Mouse (Mus musculus): ENCODE data around the gene Cldn3.

Cldn3 gene

GRCm38 (mm10) chr5:135002151-135002550 lies 16.1 kb downstream of the Cldn3 start:
- DNase-seq (ENCODE audit: low read depth, low spot score): no peak

DNA sequence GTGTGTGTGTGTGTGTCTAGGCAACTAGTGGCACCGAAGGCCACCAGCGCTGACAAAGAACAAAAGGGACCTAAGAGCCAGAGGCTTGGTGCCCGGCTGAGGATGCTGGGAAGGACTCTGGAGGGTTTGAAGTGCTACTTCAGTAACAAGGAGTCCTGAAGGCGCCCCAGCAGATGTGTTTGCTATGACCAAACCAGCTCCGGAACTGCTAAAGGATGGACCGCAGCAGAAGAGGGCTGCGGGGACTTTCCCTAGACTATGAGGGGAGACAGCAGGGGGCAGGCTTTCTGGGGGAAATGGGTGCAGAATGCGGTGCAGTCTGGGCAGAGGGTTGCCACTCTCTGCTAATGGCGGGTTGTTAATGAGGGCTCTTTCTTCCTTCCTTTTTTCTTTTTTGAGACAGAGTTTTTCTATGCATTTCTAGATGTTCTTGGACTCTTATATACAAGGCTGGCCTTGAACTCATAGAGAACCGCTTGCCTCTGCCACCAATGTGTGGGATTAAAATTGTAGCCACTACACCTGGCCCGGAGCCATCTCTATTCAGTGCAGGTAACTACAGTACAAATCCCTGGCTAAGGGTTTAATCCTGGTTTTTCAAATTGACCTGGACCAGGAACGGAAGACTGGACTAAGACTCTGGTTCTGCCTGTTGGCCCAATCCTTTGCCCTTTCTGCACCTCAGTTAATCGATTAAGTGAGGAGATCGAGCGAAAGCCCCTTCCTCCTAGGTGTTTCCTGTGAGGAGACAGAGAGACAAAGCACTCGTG lies 22.0 kb downstream of the Cldn3 start:
- no peak for DNase-seq (ENCODE audit: low read depth, low spot score)

GRCm38 (mm10) chr5:135008671-135009589 lies 22.9 kb downstream of the Cldn3 start, which contains the start of gene Abhd11:
Gene Abhd11, plus strand, starts transcription at chr5:135009152.
- peak; percentile 100 for DNase-seq (ENCODE audit: low read depth, low spot score)

DNA sequence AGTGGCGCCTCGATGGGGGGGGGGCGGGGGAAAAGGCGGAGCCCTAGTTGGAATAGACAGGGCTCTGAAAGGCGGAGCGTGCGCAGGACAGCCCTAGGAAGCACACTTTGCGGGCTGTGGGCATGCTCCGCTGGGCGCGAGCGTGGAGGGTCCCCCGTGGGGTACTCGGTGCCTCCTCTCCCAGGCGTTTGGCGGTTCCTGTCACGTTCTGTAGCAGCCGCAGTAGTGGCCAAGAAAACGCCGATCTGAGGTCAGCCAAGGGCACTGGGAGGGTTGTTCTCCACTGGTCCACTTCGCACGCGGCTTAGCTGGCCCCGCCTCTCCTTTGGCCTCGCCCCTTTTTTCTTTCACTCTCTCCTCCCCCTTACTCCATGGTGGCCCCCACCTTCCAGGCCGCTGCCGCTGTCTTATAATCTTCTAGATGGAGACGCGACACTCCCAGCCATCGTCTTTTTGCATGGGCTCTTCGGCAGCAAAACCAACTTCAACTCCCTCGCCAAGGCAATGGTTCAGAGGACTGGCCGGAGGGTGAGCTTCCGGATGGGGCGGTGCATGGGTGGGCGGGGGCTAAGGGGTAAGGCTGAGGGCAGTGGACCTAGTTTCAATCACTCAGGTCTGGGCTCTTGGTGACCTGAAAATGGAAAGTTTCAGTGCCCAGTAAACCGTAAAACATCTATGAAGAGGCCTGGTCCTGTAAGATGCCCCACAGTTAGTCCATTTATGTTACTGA lies 23.7 kb downstream of the Cldn3 start:
- no peak for DNase-seq (ENCODE audit: low read depth, low spot score)

GRCm38 (mm10) chr5:135010320-135010709 lies 24.3 kb downstream of the Cldn3 start:
- no peak for DNase-seq (ENCODE audit: low read depth, low spot score)

- DNase-seq (ENCODE audit: low read depth, low spot score): no peak
Measured at GRCm38 (mm10) chr5:135010841-135011743, 25.1 kb downstream of the Cldn3 start.

- DNase-seq (ENCODE audit: low read depth, low spot score): no peak
Measured at GRCm38 (mm10) chr5:135011809-135012613, 26.0 kb downstream of the Cldn3 start.

DNA sequence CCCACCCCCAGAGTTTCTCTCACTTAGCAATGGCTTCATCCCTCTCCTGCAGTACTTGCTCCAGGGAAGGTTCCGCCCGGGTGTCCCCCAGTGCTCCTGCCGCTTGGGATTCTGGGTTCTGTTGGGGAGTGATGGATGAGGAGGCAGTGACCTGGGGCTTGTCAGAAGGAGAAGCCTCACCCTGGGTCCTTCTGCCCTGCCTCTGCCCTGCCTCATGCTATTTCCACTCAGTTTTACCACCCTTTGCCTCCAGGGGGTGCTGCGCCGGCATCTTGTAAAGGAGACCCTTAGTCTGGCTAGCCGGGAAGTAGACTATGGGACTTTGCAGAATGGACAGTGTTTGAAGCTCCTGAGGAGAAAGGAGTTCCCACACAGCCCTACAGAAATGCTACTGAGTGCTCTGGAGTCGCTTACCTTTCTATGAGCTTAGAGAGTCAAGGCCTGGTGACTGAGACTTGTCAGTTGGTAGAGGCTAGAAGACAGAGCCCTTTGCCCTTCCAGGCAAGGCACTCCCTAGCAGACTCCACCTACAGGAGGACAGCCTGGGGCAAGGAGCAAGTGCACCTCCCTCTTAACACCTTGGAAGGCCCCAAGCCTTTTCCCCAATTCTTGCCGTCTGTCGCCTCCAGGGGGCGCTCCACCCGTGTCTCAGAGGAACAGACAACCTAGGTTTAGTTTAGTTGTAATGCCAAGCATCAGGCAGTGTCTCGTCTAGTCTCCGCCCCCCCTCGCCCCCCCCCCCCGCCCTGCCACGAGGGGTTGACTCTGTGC lies 26.8 kb downstream of the Cldn3 start:
- no peak for DNase-seq (ENCODE audit: low read depth, low spot score)

DNA sequence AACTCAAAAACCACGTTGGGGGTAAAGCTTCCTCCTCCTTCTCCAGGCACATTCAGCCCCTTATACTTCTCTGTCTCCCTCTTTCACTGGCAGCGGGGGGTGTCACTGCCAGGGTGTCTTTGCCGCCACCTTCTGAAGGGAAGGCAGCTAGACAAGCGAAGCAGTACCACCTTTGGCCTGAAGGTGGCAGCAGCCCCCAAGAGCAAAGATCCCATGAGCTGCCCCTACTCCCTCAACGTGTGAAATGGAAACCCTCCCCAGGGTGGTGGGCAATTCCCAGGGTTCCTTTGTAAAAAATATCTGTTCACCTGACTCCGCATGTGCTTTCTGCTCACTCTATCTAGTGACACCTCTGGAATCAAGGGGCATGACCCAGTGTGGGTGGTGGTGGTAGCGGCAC lies 29.5 kb downstream of the Cldn3 start:
- DNase-seq (ENCODE audit: low read depth, low spot score): no peak

GRCm38 (mm10) chr5:135016224-135016759 lies 30.3 kb downstream of the Cldn3 start:
- no peak for DNase-seq (ENCODE audit: low read depth, low spot score)

GRCm38 (mm10) chr5:135021814-135022213 lies 35.8 kb downstream of the Cldn3 start:
- DNase-seq (ENCODE audit: low read depth, low spot score): no peak

DNA sequence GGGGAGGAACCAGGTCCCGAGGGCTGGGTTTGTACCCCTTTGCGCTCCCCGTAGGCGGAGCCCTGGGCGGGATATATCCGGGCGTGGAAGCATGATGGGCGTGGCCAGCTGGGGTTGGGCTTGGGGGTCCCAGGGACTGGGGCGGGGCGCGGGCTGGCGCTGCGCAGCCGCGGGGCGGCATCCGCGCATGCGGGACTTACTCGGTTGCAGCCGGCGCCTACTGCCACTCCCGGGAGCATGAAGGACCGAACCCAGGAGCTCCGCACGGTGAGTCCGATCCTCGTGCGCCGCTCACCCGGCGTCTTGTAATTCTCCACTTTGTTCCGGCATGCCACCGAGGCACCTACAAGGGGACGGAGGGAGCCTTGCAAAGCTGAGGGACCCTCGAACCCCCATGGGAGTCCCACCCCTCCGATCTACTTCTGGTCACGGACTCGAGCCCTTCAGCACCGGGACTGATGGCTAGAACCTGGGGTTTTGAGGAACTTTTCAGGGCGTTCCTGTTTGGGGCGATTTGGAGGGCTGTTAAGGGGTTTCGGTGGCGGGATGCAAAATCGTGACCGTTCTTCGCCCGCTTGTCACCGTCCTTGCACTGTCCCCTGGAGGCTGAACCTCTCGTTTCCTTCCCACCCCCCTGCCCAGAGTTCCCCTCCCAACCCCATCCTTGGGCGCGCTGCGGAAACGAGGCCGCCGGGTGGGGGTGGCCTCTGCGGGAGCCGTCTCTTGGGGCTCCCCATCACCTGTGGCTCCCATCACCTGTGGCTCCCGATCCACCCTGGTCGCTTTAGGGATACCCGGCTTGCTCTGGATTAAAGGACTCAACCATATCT lies 37.5 kb downstream of the Cldn3 start, which contains the start of gene Stx1a:
Stx1a (plus strand) TSS at position 139 of the 830 bp plus-strand sequence.
- DNase-seq (ENCODE audit: low read depth, low spot score): peak; percentile 74

DNA sequence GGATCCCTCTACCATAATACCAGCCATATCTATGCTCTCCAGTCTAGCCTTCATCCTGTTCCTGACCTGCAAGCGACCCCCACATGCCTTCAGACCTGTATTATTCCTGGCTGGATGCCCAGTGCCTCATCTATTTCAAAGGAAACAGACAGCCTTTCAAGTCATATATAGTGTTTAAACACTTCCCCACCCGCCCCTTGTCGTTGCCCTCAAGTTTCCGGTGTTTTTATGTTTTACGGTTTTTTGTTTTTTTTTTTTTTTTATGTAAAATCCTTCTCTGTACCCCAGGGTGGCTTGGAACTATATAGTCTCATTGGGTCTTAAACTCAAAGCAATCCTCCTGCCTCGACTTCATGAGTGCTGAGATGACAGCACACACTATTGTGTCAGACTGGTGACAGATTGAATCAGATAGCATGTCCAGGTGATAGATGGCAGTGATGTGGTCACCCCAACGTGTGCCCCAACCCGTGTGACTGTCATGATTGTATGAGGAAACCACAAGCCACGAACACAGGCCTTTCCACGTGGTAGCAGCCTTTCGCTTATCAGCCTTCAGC lies 38.7 kb downstream of the Cldn3 start:
- DNase-seq (ENCODE audit: low read depth, low spot score): no peak

DNA sequence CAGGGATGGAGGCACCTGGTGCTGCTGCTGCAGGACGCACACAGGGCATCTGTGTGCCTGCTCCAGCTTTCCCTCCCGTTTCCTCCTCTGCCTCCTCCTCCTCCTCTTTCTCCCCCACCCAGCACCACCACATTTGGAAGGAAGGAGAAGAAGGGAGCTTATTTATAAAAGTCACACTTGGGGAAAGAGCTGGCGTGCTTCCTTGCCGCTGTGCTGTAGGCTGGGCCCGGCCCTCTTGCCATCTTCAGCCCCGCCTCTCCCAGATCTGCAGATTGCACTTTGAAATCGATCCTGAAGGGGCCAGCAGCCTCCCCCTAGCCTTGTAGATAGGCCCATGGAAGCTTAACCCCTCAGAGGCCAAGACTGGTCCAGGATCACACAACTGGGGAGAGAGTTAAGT lies 39.9 kb downstream of the Cldn3 start:
- no peak for DNase-seq (ENCODE audit: low read depth, low spot score)

- no peak for DNase-seq (ENCODE audit: low read depth, low spot score)
Measured at GRCm38 (mm10) chr5:135029007-135029854, 43.2 kb downstream of the Cldn3 start.

DNA sequence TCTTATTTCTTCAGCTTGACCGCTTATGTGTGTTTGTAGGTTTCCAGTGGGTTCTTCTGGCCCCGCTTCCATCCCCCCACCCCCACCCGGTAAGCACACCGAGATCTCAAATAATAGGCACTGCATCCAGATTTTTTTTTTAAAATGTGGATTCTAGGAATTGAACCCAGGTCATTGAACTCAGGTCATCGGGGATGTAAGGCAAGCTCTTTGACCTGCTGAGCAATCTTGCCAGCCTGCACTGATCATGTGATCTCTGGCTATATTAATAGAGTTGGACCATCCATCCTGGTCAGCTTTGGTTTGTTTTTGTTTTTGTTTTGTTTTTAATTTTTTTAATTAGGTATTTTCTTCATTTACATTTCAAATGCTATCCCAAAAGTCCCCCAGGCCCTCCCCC lies 46.6 kb downstream of the Cldn3 start:
- no peak for DNase-seq (ENCODE audit: low read depth, low spot score)

GRCm38 (mm10) chr5:135034593-135034992 lies 48.6 kb downstream of the Cldn3 start:
- DNase-seq (ENCODE audit: low read depth, low spot score): no peak

Measured in brain, embryonic 18.5 days (tissue).